Mouse (Mus musculus): ENCODE measurements around the gene Nfib.

Nfib gene

DNA sequence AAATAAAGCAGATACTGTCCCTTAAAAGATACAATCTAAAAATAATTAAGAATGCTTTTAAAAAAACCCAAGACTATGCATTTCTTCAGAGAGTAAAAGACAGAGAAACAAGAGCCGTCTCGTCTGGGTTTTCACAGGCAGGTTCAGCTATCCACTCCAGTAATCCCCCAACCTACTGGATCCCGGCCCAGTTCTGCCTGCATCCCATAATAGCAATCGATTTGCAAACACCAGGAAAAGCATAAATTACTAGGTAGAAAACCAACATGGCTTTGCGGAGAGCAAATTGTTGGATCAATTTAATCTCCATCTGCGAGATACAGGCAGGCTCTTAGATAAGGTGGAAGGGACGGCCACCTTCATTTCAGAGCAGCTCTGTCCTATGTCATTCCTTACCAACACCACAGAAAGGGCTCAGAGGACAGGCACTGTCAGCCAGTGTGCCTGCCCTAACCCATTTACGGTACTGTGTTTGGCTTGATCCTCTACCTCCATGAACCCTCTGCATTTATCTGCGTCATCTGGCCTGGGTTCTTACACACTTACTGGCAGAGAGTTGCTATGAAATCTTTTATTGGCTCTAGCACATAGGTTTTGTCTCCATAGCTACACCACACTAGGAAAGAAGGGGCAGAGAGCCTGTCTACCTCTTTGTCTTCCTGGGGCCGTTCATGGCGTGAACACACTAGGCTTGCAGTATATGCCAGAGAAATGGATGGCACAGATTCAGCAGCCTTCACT, 321.4 kb downstream of the Nfib start:
- DNase-seq = no peak

GRCm38 (mm10) chr4:82383346-82383745, 322.2 kb downstream of the Nfib start:
- no peak for DNase-seq

GRCm38 (mm10) chr4:82381786-82382185, 323.8 kb downstream of the Nfib start:
- DNase-seq = no peak

DNA sequence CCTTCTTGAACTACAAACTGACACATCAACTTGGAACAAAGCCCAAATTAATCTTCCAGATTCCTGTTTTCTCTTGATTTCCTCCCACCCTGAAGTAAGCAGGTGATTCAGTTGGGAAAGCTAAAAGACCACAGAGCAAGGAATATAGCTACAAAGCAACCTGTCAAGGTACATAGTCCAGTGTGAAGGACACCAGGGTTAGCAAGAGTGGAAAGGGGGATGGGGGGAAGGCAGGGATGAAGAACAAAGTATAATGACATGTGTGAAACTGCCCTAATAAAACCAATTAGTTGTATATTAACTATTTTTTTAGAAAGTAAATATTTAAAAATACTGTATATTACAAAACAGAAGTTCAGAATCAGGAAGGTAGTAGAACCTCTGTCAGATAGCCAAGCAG, 325.0 kb downstream of the Nfib start:
- no peak for DNase-seq

DNA sequence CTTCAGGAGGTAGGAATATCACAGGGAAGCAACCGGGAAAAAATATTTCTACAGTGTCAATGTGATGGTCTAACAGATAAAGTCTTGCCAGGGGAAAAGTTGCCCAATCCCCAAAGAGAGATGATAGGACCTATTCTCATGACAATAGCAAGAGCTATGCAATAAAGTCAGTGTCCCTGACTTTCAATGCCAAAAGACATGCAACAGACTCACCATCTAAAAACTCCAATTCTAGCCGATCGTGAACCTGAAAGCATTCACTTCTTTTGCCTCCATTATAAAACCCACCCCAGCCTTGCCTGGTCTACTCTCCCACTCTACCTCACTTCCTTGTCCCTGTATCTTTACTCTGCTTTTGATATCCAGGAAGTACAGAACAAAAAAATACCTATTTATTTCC, 327.5 kb downstream of the Nfib start:
- DNase-seq = no peak

- DNase-seq = no peak
Measured at GRCm38 (mm10) chr4:82377621-82378020, 327.9 kb downstream of the Nfib start.

GRCm38 (mm10) chr4:82374560-82374959, 331.0 kb downstream of the Nfib start:
- DNase-seq = no peak

GRCm38 (mm10) chr4:82372217-82372616, 333.3 kb downstream of the Nfib start:
- no peak for DNase-seq

- DNase-seq = no peak
Measured at GRCm38 (mm10) chr4:82371471-82371870, 334.1 kb downstream of the Nfib start.

- no peak for DNase-seq
Measured at GRCm38 (mm10) chr4:82369011-82369776, 336.4 kb downstream of the Nfib start.

GRCm38 (mm10) chr4:82368091-82368775, 337.3 kb downstream of the Nfib start:
- DNase-seq = no peak

DNA sequence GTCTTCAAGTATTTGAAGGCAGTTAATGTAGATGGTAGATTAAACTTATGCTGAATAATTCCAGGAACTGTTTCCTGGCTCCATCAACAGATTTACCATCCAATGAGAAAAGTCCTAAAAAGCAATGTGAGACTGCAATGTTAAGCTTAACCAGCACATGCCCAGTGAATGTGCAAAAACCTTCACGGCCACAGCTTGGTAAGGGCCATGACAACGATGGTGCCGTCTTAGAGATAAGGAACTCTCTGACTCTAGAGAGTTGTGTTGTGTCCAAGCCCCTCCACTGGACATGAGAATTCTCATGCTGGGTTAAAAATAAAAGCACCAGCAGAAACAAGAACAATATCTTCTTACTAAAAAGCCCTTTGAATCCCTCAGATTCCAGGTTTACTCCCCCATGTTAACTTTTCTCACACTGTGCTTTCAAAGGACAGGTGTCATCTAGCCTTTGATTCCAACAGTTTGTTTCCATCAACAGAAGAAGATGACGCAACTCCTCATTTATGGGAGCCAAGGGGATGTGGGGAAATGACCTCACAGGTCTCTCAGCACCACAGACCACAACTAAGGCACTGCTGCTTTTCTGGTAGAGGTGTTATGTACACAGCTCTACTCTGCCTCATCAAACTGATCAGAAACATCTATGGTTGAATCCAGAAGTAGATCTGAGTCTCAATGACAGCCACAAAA, 340.7 kb downstream of the Nfib start:
- DNase-seq = no peak

DNA sequence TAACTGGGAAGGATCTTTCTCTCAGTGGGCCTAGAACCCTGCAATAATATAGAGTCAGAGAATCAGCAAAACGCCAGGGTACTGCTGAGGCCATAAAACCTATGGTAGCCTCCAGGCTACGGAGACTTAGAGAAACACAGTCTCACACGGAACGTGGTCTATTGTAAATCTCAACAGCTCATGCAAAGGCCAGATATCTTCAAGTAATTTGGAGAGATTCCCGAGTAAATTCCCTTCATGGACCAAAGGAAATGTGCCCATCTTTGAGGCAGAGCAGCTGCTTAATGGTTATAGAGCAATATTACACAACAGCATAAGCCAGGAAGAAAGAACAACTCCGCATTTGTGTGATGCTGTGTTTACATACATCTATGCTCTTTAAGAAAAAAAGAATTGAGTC, 341.6 kb downstream of the Nfib start:
- DNase-seq = no peak

- peak; percentile 14 for DNase-seq
Measured at GRCm38 (mm10) chr4:82362294-82362693, 343.3 kb downstream of the Nfib start.

- no peak for DNase-seq
Measured at GRCm38 (mm10) chr4:82360081-82360511, 345.5 kb downstream of the Nfib start.

- DNase-seq = no peak
Measured at GRCm38 (mm10) chr4:82359110-82359509, 346.4 kb downstream of the Nfib start.

- no peak for DNase-seq
Measured at GRCm38 (mm10) chr4:82349006-82349405, 356.5 kb downstream of the Nfib start.

DNA sequence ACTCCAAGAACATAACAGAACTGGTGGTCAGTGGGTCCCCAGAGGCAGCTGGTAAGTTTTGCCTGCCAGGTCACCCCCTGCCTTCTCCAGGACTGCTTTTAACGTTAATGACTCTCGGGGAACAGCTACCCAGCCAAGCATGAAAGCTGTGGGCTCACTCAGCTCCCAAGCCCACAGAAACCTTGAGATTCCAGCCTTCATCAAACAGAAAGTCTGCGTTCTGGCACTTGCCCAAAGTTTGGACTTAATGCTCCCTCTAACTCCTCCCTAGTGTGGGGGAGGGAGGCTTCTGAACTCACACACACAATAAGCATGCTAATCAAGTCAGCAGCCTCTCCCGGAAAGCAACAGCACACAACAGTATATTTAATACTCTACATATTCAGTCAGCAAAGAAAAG, 360.8 kb downstream of the Nfib start:
- peak; percentile 72 for DNase-seq

- DNase-seq = no peak
Measured at GRCm38 (mm10) chr4:82344224-82344623, 361.3 kb downstream of the Nfib start.

DNA sequence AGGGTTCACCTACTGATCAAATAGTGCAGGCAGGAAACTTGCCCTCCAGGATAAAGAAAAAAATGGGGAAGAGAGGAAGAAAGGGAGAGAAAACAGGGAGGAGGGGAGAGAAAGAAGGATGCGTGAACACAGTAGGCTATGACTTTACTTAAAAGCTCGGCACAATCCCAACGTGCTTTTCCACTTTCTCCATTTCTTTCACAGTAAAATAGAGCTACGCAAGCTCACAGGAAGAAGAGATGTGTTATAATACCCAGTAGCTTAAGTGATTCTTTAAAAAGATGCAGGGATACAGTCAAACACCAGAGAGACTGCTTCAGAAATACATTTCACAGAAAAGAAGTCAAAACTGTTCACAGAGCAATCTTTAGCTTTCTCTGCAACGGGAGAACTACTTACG, 366.6 kb downstream of the Nfib start:
- DNase-seq = no peak

GRCm38 (mm10) chr4:82338481-82338880, 367.1 kb downstream of the Nfib start:
- DNase-seq = no peak

DNA sequence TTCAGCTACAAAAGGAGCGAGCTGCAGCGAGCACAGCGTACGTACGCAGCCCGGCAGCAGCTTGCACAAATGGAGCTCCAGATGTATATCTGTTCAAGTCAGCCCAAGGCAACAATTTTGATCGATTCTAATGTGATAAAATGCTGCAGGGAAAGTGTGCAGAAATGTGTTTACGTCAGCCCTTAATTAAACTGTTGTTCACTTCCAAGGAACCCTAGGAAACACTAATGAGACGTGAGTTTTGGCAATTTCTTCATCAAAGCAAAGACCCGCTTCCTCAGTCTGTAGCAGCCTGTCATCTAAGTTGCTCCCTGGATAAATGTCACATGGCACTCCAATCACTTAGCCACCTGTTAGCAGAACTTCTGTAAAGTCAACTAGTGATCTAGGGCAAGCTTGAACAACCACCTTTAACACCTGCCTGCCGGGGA, 368.6 kb downstream of the Nfib start:
- DNase-seq = no peak

DNA sequence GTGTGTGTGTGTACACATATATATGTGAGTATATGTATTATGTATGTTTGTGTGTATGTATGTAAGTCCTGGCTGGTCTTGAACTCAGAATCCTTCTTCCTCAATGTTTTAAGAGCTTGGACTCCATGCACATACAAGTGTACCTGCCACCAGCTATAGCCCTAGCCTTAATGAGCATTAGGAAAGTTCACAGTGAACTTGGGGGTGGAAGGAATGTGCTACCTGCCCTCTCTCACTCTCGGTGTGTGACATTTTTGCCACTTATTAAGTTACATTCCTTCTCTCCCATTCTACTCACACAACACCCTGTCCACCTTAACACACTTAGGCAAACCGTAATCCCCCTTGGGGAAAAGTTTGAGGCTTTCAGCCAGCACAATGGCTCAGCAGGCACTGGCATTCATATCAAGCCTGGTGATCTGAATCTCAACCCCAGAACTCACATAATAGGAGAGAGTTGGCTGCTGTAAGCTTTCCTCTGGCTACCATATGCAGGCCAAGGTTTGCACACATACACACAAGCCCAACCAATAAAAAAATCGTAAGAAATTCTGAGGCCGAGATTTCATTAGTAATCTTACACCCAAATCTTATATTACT, 370.2 kb downstream of the Nfib start:
- DNase-seq = no peak
